Mouse (Mus musculus) testis, adult 2 months (tissue): ENCODE measurements around the gene Gm3047. TPM values are rescaled to one million over a fixed set of nuclear protein-coding genes. Genes with fewer than 3 reads are reported as not detected.
"Not testable (repeated sequence)": the region's sequence is repeated elsewhere in the genome, so short reads cannot be mapped to it uniquely, and the experiment has no call there.

Source experiments
- H3K27ac ChIP-seq: fragments of 200-500 bp; 2 replicates; pipeline ENCODE4 v1.5.1; 2012; ENCODE audit warnings: low read depth, low read length; ENCODE audit not compliant: control insufficient read depth, insufficient read depth
- H3K27me3 ChIP-seq: fragments of 200-500 bp; 2 replicates; pipeline ENCODE4 v1.6.1; 2012; ENCODE audit warnings: mild to moderate bottlenecking, low read length, moderate library complexity; ENCODE audit not compliant: control insufficient read depth, insufficient read depth
- H3K36me3 ChIP-seq: fragments of 200-500 bp; 2 replicates; pipeline ENCODE4 v1.6.1; 2012; ENCODE audit warnings: mild to moderate bottlenecking, low read length; ENCODE audit not compliant: control insufficient read depth, insufficient read depth
- H3K4me1 ChIP-seq: fragments of 200-500 bp; 2 replicates; pipeline ENCODE4 v1.6.1; 2012; ENCODE audit warnings: low read length; ENCODE audit not compliant: control insufficient read depth, insufficient read depth
- H3K4me3 ChIP-seq: fragments of 200-500 bp; 2 replicates; pipeline ENCODE4 v1.5.1; 2012; ENCODE audit warnings: low read depth, mild to moderate bottlenecking, low read length, moderate library complexity, mixed read lengths; ENCODE audit not compliant: control insufficient read depth
- polyA plus RNA-seq: library from polyadenylated mRNA; depleted of rRNA; stranded (reverse); fragments of >200 nt; gene quantifications from 2 replicates; pipeline ENCODE4 v1.2.3, GENCODE M21; 2012; rRNA removed

The Gm3047 gene
- not detected in 2 replicates for polyA plus RNA-seq

DNA sequence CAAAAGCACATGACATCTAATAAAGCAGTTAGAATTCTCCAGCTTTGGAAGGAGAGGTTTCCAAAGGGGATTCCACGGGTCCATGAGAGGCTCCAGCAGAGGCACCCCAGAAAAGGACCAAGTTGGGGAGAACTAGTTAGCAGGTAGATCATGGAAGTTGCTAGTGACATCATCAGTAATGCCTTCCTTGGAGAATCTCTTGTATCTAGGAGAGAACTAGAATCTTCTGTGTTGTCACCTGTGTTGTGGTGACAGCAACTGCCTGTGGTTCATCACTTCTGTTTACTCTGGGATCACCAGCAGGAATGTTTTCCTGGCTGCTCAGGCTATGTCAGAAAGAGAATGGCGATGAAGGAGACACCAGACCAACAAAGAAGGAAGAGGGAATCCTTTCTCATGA is at the start of gene Gm3047:
Gm3047 (plus strand) TSS at position 301 of the 400 bp plus-strand sequence.
- not testable (repeated sequence) for H3K4me3 ChIP-seq, H3K27ac ChIP-seq, H3K36me3 ChIP-seq, H3K4me1 ChIP-seq, H3K27me3 ChIP-seq

Other genes with a start within 250 kb of the Gm3047 start
- gene Gm3149, start 238.1 kb upstream of the Gm3047 start, polyA plus RNA-seq, result 38.0 and 43.4 TPM in 2 replicates
- 0.57 and 0.61 TPM in 2 replicates for gene 2610042L04Rik, start 220.6 kb upstream of the Gm3047 start, polyA plus RNA-seq
- gene Gm3159, start 157.9 kb upstream of the Gm3047 start, polyA plus RNA-seq, result 0.56 and 0.70 TPM in 2 replicates
- 0.85 and 0.95 TPM in 2 replicates for gene Gm3164, start 140.0 kb upstream of the Gm3047 start, polyA plus RNA-seq
- gene Gm3173, start 124.4 kb upstream of the Gm3047 start, polyA plus RNA-seq, result 0.81 TPM in 1 of 2 replicates, not detected in the other
- gene Gm3182, start 73.7 kb upstream of the Gm3047 start, polyA plus RNA-seq, result 19.7 and 33.1 TPM in 2 replicates
- gene Gm8159, start 76.9 kb downstream of the Gm3047 start, polyA plus RNA-seq, result 17.3 and 23.1 TPM in 2 replicates
- gene Gm3239, start 108.8 kb downstream of the Gm3047 start, polyA plus RNA-seq, result 0.88 and 2.3 TPM in 2 replicates
- gene Gm7876, start 153.8 kb downstream of the Gm3047 start, polyA plus RNA-seq, result 2.9 and 8.8 TPM in 2 replicates
- 0.89 and 1.2 TPM in 2 replicates for gene Gm3252, start 171.4 kb downstream of the Gm3047 start, polyA plus RNA-seq
- 2.0 and 2.9 TPM in 2 replicates for gene Gm9602, start 220.9 kb downstream of the Gm3047 start, polyA plus RNA-seq